Mouse (Mus musculus): Measurements from ENCODE around the gene Cyb561d2.
"Not testable (repeated sequence)": the region's sequence is repeated elsewhere in the genome, so short reads cannot be mapped to it uniquely, and the experiment has no call there.

Cyb561d2 gene

GRCm38 (mm10) chr9:107571534-107572326 is 29.7 kb upstream of the Cyb561d2 start:
- DNase-seq (ENCODE audit: low spot score in 2 of 2), result no peak

- DNase-seq (ENCODE audit: low spot score in 2 of 2), result no peak
Observed at GRCm38 (mm10) chr9:107570845-107571244, 28.9 kb upstream of the Cyb561d2 start.

GRCm38 (mm10) chr9:107570016-107570415 is 28.0 kb upstream of the Cyb561d2 start:
- DNase-seq (ENCODE audit: low spot score in 2 of 2), result no peak

GRCm38 (mm10) chr9:107569270-107569669 is 27.3 kb upstream of the Cyb561d2 start:
- no peak for DNase-seq (ENCODE audit: low spot score in 2 of 2)

GRCm38 (mm10) chr9:107568331-107569261 is 26.6 kb upstream of the Cyb561d2 start:
- peak; percentile 61 to 66 for DNase-seq (ENCODE audit: low spot score in 2 of 2)

GRCm38 (mm10) chr9:107567702-107568319 is 25.8 kb upstream of the Cyb561d2 start, which contains the start of gene Hyal2:
TSS of gene Hyal2 (plus strand) at chr9:107567945.
- no peak for DNase-seq (ENCODE audit: low spot score in 2 of 2)

- no peak for DNase-seq (ENCODE audit: low spot score in 2 of 2)
Observed at GRCm38 (mm10) chr9:107566855-107567254, 24.9 kb upstream of the Cyb561d2 start.

- DNase-seq (ENCODE audit: low spot score in 2 of 2), result peak; percentile 55 to 56
Observed at GRCm38 (mm10) chr9:107566041-107566709, 24.2 kb upstream of the Cyb561d2 start.

- DNase-seq (ENCODE audit: low spot score in 2 of 2), result not testable (repeated sequence)
Observed at GRCm38 (mm10) chr9:107565556-107565955, 23.6 kb upstream of the Cyb561d2 start.

- peak; percentile 96 to 98 for DNase-seq (ENCODE audit: low spot score in 2 of 2)
Observed at GRCm38 (mm10) chr9:107563029-107563581, 21.1 kb upstream of the Cyb561d2 start, which contains the start of gene Tusc2. TSS of gene Tusc2 (plus strand) at chr9:107563255.

GRCm38 (mm10) chr9:107556346-107556745 is 14.4 kb upstream of the Cyb561d2 start:
- DNase-seq (ENCODE audit: low spot score in 2 of 2), result no peak

GRCm38 (mm10) chr9:107555701-107556100 is 13.7 kb upstream of the Cyb561d2 start:
- no peak for DNase-seq (ENCODE audit: low spot score in 2 of 2)

- no peak for DNase-seq (ENCODE audit: low spot score in 2 of 2)
Observed at GRCm38 (mm10) chr9:107555031-107555457, 13.1 kb upstream of the Cyb561d2 start.

GRCm38 (mm10) chr9:107554319-107554825 is 12.4 kb upstream of the Cyb561d2 start:
- DNase-seq (ENCODE audit: low spot score in 2 of 2), result peak; percentile 95

- no peak for DNase-seq (ENCODE audit: low spot score in 2 of 2)
Observed at GRCm38 (mm10) chr9:107553541-107554318, 11.7 kb upstream of the Cyb561d2 start.

GRCm38 (mm10) chr9:107552690-107553393 is 10.8 kb upstream of the Cyb561d2 start:
- no peak for DNase-seq (ENCODE audit: low spot score in 2 of 2)

- DNase-seq (ENCODE audit: low spot score in 2 of 2), result no peak
Observed at GRCm38 (mm10) chr9:107551890-107552355, 9.9 kb upstream of the Cyb561d2 start.

- DNase-seq (ENCODE audit: low spot score in 2 of 2), result no peak
Observed at GRCm38 (mm10) chr9:107551117-107551889, 9.3 kb upstream of the Cyb561d2 start, which contains the start of gene Rassf1. TSS of gene Rassf1 (plus strand) at chr9:107551555.
